Mouse (Mus musculus): ENCODE results near the gene Fasl. TPM values are rescaled to one million over a fixed set of nuclear protein-coding genes. Genes with fewer than 3 reads are reported as not detected.

Gene Fasl
- polyA plus RNA-seq, 1 experiment: 0.37 TPM

- TF ChIP-seq CTCF (IDR thresholded peaks at IDR 0.05; ENCODE audit: insufficient read depth, low read length): no peak
- TF ChIP-seq POLR2A (IDR thresholded peaks at IDR 0.05; ENCODE audit: borderline replicate concordance, extremely low read depth, low read depth, low read length): no peak
- no peaks in the 10 kb centered on the region for H3K4me1 ChIP-seq (ENCODE audit: control insufficient read depth, insufficient read depth, low read length)
- WGBS: 57% methylated on average over 4 of the region's 4 CpGs
- DNase-seq: no peak
- no peak overlapping the region for H3K4me3 ChIP-seq (replicated peaks; ENCODE audit: extremely low read depth, low read depth, low read length)
Measured at GRCm38 (mm10) chr1:161744855-161745254, 43.4 kb downstream of the Fasl start.

GRCm38 (mm10) chr1:161744209-161744608 lies 44.1 kb downstream of the Fasl start:
- H3K4me3 ChIP-seq (replicated peaks; ENCODE audit: extremely low read depth, low read depth, low read length): no peak overlapping the region
- no peak for DNase-seq
- TF ChIP-seq POLR2A (IDR thresholded peaks at IDR 0.05; ENCODE audit: borderline replicate concordance, extremely low read depth, low read depth, low read length): no peak
- TF ChIP-seq CTCF (IDR thresholded peaks at IDR 0.05; ENCODE audit: insufficient read depth, low read length): no peak
- H3K4me1 ChIP-seq (ENCODE audit: control insufficient read depth, insufficient read depth, low read length): no peaks in the 10 kb centered on the region
- 69% methylated on average over 4 of the region's 4 CpGs for WGBS

GRCm38 (mm10) chr1:161742481-161743267 lies 45.6 kb downstream of the Fasl start:
- DNase-seq: no peak
- H3K4me3 ChIP-seq (replicated peaks; ENCODE audit: extremely low read depth, low read depth, low read length): no peak overlapping the region
- WGBS: 68% methylated on average over 16 of the region's 16 CpGs
- no peaks in the 10 kb centered on the region for H3K4me1 ChIP-seq (ENCODE audit: control insufficient read depth, insufficient read depth, low read length)
- TF ChIP-seq CTCF (IDR thresholded peaks at IDR 0.05; ENCODE audit: insufficient read depth, low read length) (no peak), POLR2A (IDR thresholded peaks at IDR 0.05; ENCODE audit: borderline replicate concordance, extremely low read depth, low read depth, low read length) (no peak)

GRCm38 (mm10) chr1:161736848-161737247 lies 51.4 kb downstream of the Fasl start:
- WGBS: 3% methylated on average over 3 of the region's 3 CpGs
- Histone ChIP-seq H3K4me3 (replicated peaks; ENCODE audit: extremely low read depth, low read depth, low read length) (no peak overlapping the region), H3K4me1 (ENCODE audit: control insufficient read depth, insufficient read depth, low read length) (no peaks in the 10 kb centered on the region)
- DNase-seq: no peak
- TF ChIP-seq POLR2A (IDR thresholded peaks at IDR 0.05; ENCODE audit: borderline replicate concordance, extremely low read depth, low read depth, low read length) (no peak), CTCF (IDR thresholded peaks at IDR 0.05; ENCODE audit: insufficient read depth, low read length) (no peak)

GRCm38 (mm10) chr1:161736255-161736654 lies 52.0 kb downstream of the Fasl start:
- Histone ChIP-seq H3K4me3 (replicated peaks; ENCODE audit: extremely low read depth, low read depth, low read length) (no peak overlapping the region), H3K4me1 (ENCODE audit: control insufficient read depth, insufficient read depth, low read length) (no peaks in the 10 kb centered on the region)
- WGBS: 80% methylated on average over 3 of the region's 3 CpGs
- DNase-seq: no peak
- TF ChIP-seq CTCF (IDR thresholded peaks at IDR 0.05; ENCODE audit: insufficient read depth, low read length) (no peak), POLR2A (IDR thresholded peaks at IDR 0.05; ENCODE audit: borderline replicate concordance, extremely low read depth, low read depth, low read length) (no peak)

GRCm38 (mm10) chr1:161735465-161736046 lies 52.7 kb downstream of the Fasl start:
- TF ChIP-seq POLR2A (IDR thresholded peaks at IDR 0.05; ENCODE audit: borderline replicate concordance, extremely low read depth, low read depth, low read length): no peak
- 0 out of 2 replicates have a peak, but pooled peaks have one; percentile 12 for TF ChIP-seq CTCF (IDR thresholded peaks at IDR 0.05; ENCODE audit: insufficient read depth, low read length)
- no peak for DNase-seq
- H3K4me1 ChIP-seq (ENCODE audit: control insufficient read depth, insufficient read depth, low read length): no peaks in the 10 kb centered on the region
- H3K4me3 ChIP-seq (replicated peaks; ENCODE audit: extremely low read depth, low read depth, low read length): no peak overlapping the region
- 52% methylated on average over 11 of the region's 11 CpGs for WGBS

GRCm38 (mm10) chr1:161734741-161735211 lies 53.5 kb downstream of the Fasl start:
- no peak for DNase-seq
- 49% methylated on average over 14 of the region's 14 CpGs for WGBS
- TF ChIP-seq POLR2A (IDR thresholded peaks at IDR 0.05; ENCODE audit: borderline replicate concordance, extremely low read depth, low read depth, low read length) (no peak), CTCF (IDR thresholded peaks at IDR 0.05; ENCODE audit: insufficient read depth, low read length) (no peak)
- Histone ChIP-seq H3K4me3 (replicated peaks; ENCODE audit: extremely low read depth, low read depth, low read length) (no peak overlapping the region), H3K4me1 (ENCODE audit: control insufficient read depth, insufficient read depth, low read length) (no peaks in the 10 kb centered on the region)

GRCm38 (mm10) chr1:161734314-161734713 lies 54.0 kb downstream of the Fasl start:
- no peak for DNase-seq
- no peaks in the 10 kb centered on the region for H3K4me1 ChIP-seq (ENCODE audit: control insufficient read depth, insufficient read depth, low read length)
- no peak overlapping the region for H3K4me3 ChIP-seq (replicated peaks; ENCODE audit: extremely low read depth, low read depth, low read length)
- TF ChIP-seq CTCF (IDR thresholded peaks at IDR 0.05; ENCODE audit: insufficient read depth, low read length) (no peak), POLR2A (IDR thresholded peaks at IDR 0.05; ENCODE audit: borderline replicate concordance, extremely low read depth, low read depth, low read length) (no peak)
- 84% methylated on average over 11 of the region's 11 CpGs for WGBS

Other genes with a start within 250 kb of the Fasl start
- 2.5 and 3.8 TPM in 2 replicates for gene Suco, start 88.2 kb upstream of the Fasl start, polyA plus RNA-seq (2012; rRNA removed)
- 12.8 and 21.7 TPM in 2 replicates for gene Pigc, start 180.7 kb upstream of the Fasl start, polyA plus RNA-seq (2012; rRNA removed)
- gene 4930558K02Rik, start 191.1 kb upstream of the Fasl start, polyA plus RNA-seq (2012; rRNA removed): not detected in 2 replicates